ENCODE assay signal across 28 mouse cellular contexts in the genomic region with DNA sequence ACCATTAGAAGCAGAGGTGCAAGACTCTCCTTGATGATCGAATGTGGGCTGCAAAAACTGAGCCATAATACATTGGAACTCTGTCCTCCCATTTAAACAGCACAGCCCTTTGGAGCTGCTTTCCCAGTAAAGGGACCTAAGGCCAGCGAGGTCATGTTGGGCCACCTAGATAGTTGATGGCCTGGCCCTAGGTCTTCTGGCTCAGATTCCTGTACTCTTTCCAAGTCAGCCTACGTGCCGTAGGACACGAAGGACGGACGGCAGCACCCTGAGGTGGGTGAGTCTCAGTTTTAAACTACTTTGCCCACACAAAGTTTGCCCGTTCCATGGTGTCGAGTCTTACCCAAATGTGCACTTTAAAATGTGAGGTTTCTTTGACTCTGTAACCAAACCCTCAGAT. TPM values are rescaled to one million over a fixed set of nuclear protein-coding genes. Genes with fewer than 3 reads are reported as not detected.
A peak's percentile ranks its signal among the peaks of the same experiment; 100 is the strongest.
DNase-seq lines count a peak whose midpoint lies in the region; TF ChIP-seq lines count a peak whose summit lies in the region.
"Had no signal": no experiment of that assay in that cellular context is flagged by ENCODE, and none has a peak within 500 bp of the region (broad histone marks: within the 10 kb centered on the region; RNA-seq: fewer than 3 reads in every experiment).

No protein-coding gene starts in this region.

- intact Hi-C loops in gastrocnemius, adult 2 months (cut with DNase I): no loop called here
- intact Hi-C loops in gastrocnemius, postnatal 14 days (cut with DNase I; ENCODE audit: low total_unique reads): loop anchor here (10.0 kb wide), 1 partner anchor 1365 kb away; no protein-coding TSS in a partner anchor

- H3K4me2 ChIP-seq in myocyte (ENCODE audit: low read depth): peak overlapping the region; percentile 19
- H3K4me2 ChIP-seq: heart, embryonic 13.5 days; limb, embryonic 15.5 days; midbrain, embryonic 13.5 days; neural tube, embryonic 13.5 days had no signal

- peak; percentile 86 for DNase-seq in gastrocnemius, adult 2 months
- DNase-seq in gastrocnemius, postnatal 10 days: no peak
- no peak for DNase-seq in layer of hippocampus, adult 2 months (ENCODE audit: low spot score in 2 of 2)
- DNase-seq in layer of hippocampus, postnatal 14 days (ENCODE audit: low spot score in 2 of 2): no peak
- DNase-seq in gastrocnemius, postnatal 14 days: peak; percentile 51
- DNase-seq in kidney, adult 8-10 months: no peak
- DNase-seq: adrenal gland, postnatal 25 days; kidney, adult 18-20 months; liver, postnatal 0 days; lung, postnatal 10 days; right cerebral cortex, adult 18-20 months; thymus, postnatal 14 days had no signal

- no peaks in the 10 kb centered on the region for H3K27me3 ChIP-seq in myocyte (ENCODE audit: control insufficient read depth, insufficient read depth, insufficient read length)

- peaks cover 51% of the 10 kb centered on the region for H3K79me2 ChIP-seq in myocyte (ENCODE audit: control insufficient read depth, insufficient read depth)

- TF ChIP-seq POLR2A in myocyte (IDR thresholded peaks at IDR 0.05; ENCODE audit: insufficient read length, low read depth): no peak

- H3K27ac ChIP-seq in gastrocnemius, adult 2 months: peak overlapping the region; percentile 99
- peak overlapping the region; percentile 62 for H3K27ac ChIP-seq in layer of hippocampus, adult 2 months
- H3K27ac ChIP-seq: embryonic facial prominence, embryonic 12.5 days; heart, embryonic 13.5 days; limb, embryonic 15.5 days; midbrain, embryonic 13.5 days; neural tube, embryonic 13.5 days had no signal

- peaks cover 27% of the 10 kb centered on the region for H3K36me3 ChIP-seq in myocyte (ENCODE audit: control insufficient read depth, insufficient read depth)
- H3K36me3 ChIP-seq: embryonic facial prominence, embryonic 12.5 days; heart, embryonic 13.5 days; midbrain, embryonic 13.5 days; neural tube, embryonic 13.5 days had no signal

- TF ChIP-seq CTCF in gastrocnemius, adult 2 months (IDR thresholded peaks at IDR 0.05): no peak
- no peak for TF ChIP-seq CTCF in layer of hippocampus, adult 2 months (conservative IDR thresholded peaks at IDR 0.05)

- H3ac ChIP-seq in myocyte (ENCODE audit: control insufficient read depth, insufficient read length): no peak overlapping the region

- peak overlapping the region; percentile 94 for H3K4me3 ChIP-seq in gastrocnemius, adult 2 months
- H3K4me3 ChIP-seq in layer of hippocampus, adult 2 months: no peak overlapping the region; the same call in 1 of the 2 replicates
- no peak overlapping the region for H3K4me3 ChIP-seq in myocyte
- H3K4me3 ChIP-seq: embryonic facial prominence, embryonic 12.5 days; erythroblast, embryonic 14.5 days; heart, embryonic 13.5 days; limb, embryonic 15.5 days; midbrain, embryonic 13.5 days; neural tube, embryonic 13.5 days had no signal

TF ChIP-seq in myocyte, 11 proteins besides CTCF, POLR2A, EP300 and RAD21:
- TF ChIP-seq MYOD1 (IDR thresholded peaks at IDR 0.05; ENCODE audit: control insufficient read depth in 1 of 3, insufficient read length in 2 of 3, low read depth in 2 of 3) (no peak), POLR2AphosphoS2 (IDR thresholded peaks at IDR 0.05; ENCODE audit: insufficient read length, low read depth) (peak; percentile 24)

RNA-seq across cellular contexts. Expression of a gene that starts 8.8 kb away (rescaled TPM):
- not detected for total RNA-seq in gastrocnemius, adult 2 months (2021)
- total RNA-seq in gastrocnemius, postnatal 10 days (2021): not detected
- total RNA-seq in layer of hippocampus, adult 2 months (2021): not detected
- total RNA-seq in layer of hippocampus, postnatal 14 days (2021): not detected
- total RNA-seq in gastrocnemius, postnatal 14 days (2021): not detected
- polyA plus RNA-seq in myocyte (2012; fragmentation: generic; extraction: Trizol): not detected
- total RNA-seq: adrenal gland, postnatal 25 days; layer of hippocampus, postnatal 25 days; left cerebral cortex, postnatal 25 days; megakaryocyte, adult 5-6 weeks had no signal
- polyA plus RNA-seq: cerebellum, adult 2 months; embryonic facial prominence, embryonic 12.5 days; erythroblast, embryonic 14.5 days; forebrain, embryonic 14.5 days; heart, embryonic 13.5 days; hindbrain, embryonic 11.5 days; large intestine, adult 2 months; limb, embryonic 15.5 days; liver, postnatal 0 days; midbrain, embryonic 13.5 days; neural tube, embryonic 13.5 days; small intestine, adult 2 months; testis, adult 2 months had no signal

RNA-seq across cellular contexts. Expression of a gene that starts 9.2 kb away (rescaled TPM):
- 10 to 100 TPM; 62.7 to 71.2 TPM for total RNA-seq in gastrocnemius, adult 2 months (2021)
- 10 to 100 TPM; 24.1 to 31.2 TPM for total RNA-seq in gastrocnemius, postnatal 10 days (2021)
- 10 to 100 TPM; 56.8 to 61.5 TPM for total RNA-seq in layer of hippocampus, adult 2 months (2021)
- 10 to 100 TPM; 38.0 to 40.8 TPM for total RNA-seq in layer of hippocampus, postnatal 14 days (2021)
- 10 to 100 TPM; 26.0 to 49.8 TPM for total RNA-seq in gastrocnemius, postnatal 14 days (2021)
- polyA plus RNA-seq in myocyte (2012; fragmentation: generic; extraction: Trizol): 28.5 TPM

RNA-seq across cellular contexts. Expression of a gene that starts 47.3 kb away (rescaled TPM):
- total RNA-seq in gastrocnemius, adult 2 months (2021): not detected
- not detected for total RNA-seq in gastrocnemius, postnatal 10 days (2021)
- under 1 TPM; 0.32 to 0.54 TPM for total RNA-seq in layer of hippocampus, adult 2 months (2021)
- total RNA-seq in layer of hippocampus, postnatal 14 days (2021): under 1 TPM; 0.36 to 0.65 TPM
- not detected for total RNA-seq in gastrocnemius, postnatal 14 days (2021)
- 0.01 TPM for polyA plus RNA-seq in myocyte (2012; fragmentation: generic; extraction: Trizol)
- total RNA-seq: adrenal gland, postnatal 25 days; left cerebral cortex, postnatal 25 days; megakaryocyte, adult 5-6 weeks had no signal
- polyA plus RNA-seq: cerebellum, adult 2 months; erythroblast, embryonic 14.5 days; forebrain, embryonic 14.5 days; heart, embryonic 13.5 days; hindbrain, embryonic 11.5 days; large intestine, adult 2 months; limb, embryonic 15.5 days; liver, postnatal 0 days; midbrain, embryonic 13.5 days; neural tube, embryonic 13.5 days; small intestine, adult 2 months had no signal

Comparison
In these comparisons a context has a peak if more than half of its experiments do, and no peak if none do; other contexts are left out.
1. DNase-seq: peak in gastrocnemius, adult 2 months (single experiment) and gastrocnemius, postnatal 14 days (single experiment); none in gastrocnemius, postnatal 10 days (single experiment), layer of hippocampus, adult 2 months (0 of 2), layer of hippocampus, postnatal 14 days (0 of 2) and kidney, adult 8-10 months (0 of 2).